Mouse (Mus musculus): Measurements from ENCODE around the gene Gm9903.

The Gm9903 gene

GRCm38 (mm10) chr5:33638826-33639225 lies 9.1 kb downstream of the Gm9903 start:
- no peak for DNase-seq (ENCODE audit: low read depth in 1 of 2, low spot score in 2 of 2)

- DNase-seq (ENCODE audit: low read depth in 1 of 2, low spot score in 2 of 2): peak in 1 of 2 experiments; percentile 23
These were observed 10.9 kb downstream of the Gm9903 start for GRCm38 (mm10) chr5:33640652-33641051.

DNA sequence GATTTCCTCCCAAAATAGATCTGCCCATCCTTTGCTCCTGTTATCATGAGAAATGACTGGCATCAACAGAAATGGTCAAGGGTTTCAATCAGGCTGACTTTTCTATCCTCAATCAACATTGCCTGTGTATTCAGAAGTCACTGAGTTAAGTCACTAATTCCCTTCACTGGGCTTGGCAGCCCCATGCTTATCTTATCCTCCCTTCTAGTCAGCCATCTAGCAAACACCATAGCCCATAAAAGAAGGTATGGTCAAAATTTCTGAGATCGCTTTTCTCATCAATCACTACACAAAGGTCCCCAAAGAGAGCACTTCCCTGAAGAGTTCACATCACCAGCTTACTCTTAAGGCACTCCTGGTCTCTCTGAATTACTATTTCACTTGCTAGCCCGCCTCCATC lies 21.3 kb downstream of the Gm9903 start:
- DNase-seq (ENCODE audit: low read depth in 1 of 2, low spot score in 2 of 2): no peak

GRCm38 (mm10) chr5:33651541-33651920 lies 21.8 kb downstream of the Gm9903 start:
- no peak for DNase-seq (ENCODE audit: low read depth in 1 of 2, low spot score in 2 of 2)

DNA sequence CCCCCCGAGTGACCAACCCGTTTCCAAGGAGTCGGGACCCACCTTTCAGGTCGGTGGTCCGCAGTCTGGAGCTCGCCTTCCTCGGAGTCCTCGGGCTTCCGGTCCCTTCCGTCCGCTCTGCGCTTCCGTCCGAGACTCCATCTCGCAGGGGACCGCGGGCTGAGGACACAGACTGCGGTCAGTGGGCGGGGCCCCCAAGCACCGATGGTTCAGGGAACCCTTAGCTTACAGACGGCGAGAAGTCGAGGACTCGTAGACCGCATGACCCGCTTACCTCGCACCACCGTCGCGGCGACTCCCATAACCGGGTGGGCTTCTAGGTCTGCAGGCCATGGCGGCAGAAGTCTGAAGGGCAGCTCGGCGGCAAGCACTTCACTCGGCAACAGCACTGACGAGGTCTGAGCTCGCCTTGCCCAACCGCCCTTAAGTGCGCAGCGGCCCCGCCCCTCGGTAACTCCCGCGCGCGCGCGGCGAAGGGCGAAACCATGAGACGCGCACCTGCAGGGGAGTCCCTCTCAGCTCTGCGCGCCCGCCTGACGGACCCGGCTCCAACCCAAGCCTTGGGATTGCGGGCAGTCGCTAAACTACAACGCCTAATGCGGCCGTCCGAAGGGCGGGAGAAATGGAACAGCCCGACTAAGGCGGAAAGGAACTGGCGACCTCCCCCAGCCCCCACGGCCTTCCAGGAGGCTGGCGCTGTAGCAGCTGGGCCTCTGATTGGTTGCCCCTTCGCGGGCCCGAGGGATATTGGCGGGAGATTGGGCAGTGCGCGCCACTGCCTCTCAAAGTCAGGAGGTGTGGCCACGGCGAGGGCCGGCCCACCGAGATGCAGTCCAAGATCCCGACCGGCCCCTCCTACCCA lies 22.4 kb downstream of the Gm9903 start, which contains the start of gene Slbp:
TSS of gene Slbp (minus strand) at position 654 of the 862 bp plus-strand sequence.
- peak; percentile 89 to 94 for DNase-seq (ENCODE audit: low read depth in 1 of 2, low spot score in 2 of 2)

DNA sequence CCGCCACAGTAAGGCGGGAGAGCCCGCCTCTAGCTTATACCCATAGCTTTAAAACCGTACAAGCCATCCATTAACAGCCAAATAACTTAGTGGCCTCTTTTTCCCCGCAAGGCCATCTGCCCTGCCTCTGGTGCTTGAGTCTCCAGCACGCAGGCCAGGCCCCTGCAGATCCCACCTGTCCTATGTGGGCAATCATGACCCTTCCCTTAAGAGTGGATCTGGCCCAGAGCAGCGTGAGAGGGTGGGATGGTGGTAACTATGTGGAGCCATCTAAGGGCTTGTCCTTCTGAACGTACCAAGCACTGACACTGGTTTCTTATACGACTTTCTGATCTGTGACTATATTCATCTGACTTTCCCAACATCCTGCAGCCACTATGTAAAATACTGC lies 23.1 kb downstream of the Gm9903 start:
- DNase-seq (ENCODE audit: low read depth in 1 of 2, low spot score in 2 of 2): no peak

- DNase-seq (ENCODE audit: low read depth in 1 of 2, low spot score in 2 of 2): no peak
These were observed 24.7 kb downstream of the Gm9903 start for GRCm38 (mm10) chr5:33654424-33654823.

DNA sequence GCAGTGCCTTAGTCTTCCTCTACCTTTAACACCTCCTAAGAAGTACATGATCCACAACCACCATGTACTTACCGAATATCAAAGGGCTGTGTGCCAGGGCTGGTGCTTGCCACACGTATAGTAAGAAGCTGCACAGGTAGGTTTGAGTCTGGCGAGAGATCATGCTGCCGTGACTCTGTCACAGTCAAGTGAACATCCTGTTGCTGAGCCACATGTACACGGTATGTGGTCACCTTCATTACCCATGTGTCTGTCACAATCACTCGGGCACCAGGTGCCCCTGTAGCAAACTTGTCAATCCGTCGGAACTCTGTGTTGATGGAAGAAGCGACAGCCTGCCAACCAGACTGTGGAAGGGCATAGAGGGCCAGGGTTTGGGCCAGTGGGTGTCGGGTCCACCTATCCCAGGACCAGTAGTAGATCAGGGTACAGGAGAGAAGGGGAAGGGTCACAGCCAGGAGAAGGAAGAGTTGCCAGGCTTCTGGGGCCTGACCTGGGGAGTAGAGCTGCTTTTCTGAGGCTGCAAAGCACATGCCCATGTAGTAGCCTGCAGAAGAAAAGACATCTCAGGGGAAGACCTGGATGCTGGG lies 25.6 kb downstream of the Gm9903 start:
- no peak for DNase-seq (ENCODE audit: low read depth in 1 of 2, low spot score in 2 of 2)

DNA sequence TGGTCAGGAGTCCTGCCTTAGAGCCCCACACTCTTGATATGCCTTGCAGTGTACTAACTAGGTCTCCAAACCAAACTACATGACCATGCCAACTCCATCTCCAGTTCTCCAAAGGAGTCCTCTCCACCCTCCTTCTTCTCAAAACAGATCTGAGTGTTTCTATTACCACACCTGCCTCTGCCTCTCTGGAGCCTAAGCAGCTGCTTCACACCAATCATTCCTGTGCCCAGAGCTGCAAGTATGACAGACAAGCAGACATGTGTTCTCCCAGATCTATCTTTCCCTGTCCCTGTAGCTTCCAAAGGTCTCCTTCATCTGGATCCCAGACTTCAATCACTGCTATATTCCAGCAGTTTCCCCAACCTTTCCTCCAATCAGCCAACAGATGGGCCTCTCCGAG lies 27.0 kb downstream of the Gm9903 start:
- no peak for DNase-seq (ENCODE audit: low read depth in 1 of 2, low spot score in 2 of 2)

GRCm38 (mm10) chr5:33657251-33657786 lies 27.6 kb downstream of the Gm9903 start:
- no peak for DNase-seq (ENCODE audit: low read depth in 1 of 2, low spot score in 2 of 2)

GRCm38 (mm10) chr5:33657787-33658663 lies 28.3 kb downstream of the Gm9903 start, which contains the start of the genes Tacc3 and Tmem129:
TSS of gene Tacc3 (plus strand) at chr5:33658128.
TSS of gene Tmem129 (minus strand) at chr5:33658416.
- peak; percentile 96 to 98 for DNase-seq (ENCODE audit: low read depth in 1 of 2, low spot score in 2 of 2)

GRCm38 (mm10) chr5:33658664-33659050 lies 28.9 kb downstream of the Gm9903 start:
- DNase-seq (ENCODE audit: low read depth in 1 of 2, low spot score in 2 of 2): no peak

DNA sequence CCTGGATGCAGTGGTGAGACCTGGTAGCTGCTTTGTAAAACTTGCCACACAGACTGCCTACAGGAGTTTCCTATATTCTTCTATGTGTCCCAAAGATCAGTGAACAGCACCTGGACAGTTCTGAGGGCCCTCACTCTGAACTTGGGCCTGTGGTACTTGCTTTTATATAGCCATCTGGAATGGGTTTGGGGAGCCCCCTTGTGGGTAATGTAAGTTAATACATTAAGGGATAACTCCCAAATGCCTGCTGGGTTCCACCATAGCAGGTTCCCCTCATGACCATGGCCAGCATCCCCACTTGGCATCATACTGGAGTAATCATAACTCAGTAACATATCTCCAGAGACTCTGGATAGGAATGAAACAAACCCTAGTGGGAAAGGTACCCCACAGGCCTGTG lies 38.5 kb downstream of the Gm9903 start:
- DNase-seq (ENCODE audit: low read depth in 1 of 2, low spot score in 2 of 2): no peak

DNA sequence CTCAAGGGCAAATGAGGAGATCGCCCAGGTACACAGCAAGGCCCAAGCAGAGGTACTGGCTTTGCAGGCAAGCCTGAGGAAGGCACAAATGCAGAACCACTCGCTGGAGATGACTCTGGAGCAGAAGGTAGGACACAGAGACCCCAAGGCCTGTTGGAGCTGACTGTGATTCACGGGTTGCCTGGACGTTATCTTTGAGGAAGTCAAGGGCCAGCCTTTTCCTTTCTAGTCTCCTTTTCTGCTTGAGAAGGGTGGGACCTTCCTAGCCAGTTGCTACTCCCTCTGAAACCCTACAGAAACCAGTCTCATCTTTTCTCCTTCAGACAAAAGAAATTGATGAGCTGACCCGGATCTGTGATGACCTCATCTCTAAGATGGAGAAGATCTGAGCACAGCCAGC lies 41.9 kb downstream of the Gm9903 start:
- no peak for DNase-seq (ENCODE audit: low read depth in 1 of 2, low spot score in 2 of 2)

GRCm38 (mm10) chr5:33674439-33674838 lies 44.7 kb downstream of the Gm9903 start:
- no peak for DNase-seq (ENCODE audit: low read depth in 1 of 2, low spot score in 2 of 2)

- no peak for DNase-seq (ENCODE audit: low read depth in 1 of 2, low spot score in 2 of 2)
These were observed 46.2 kb downstream of the Gm9903 start for GRCm38 (mm10) chr5:33675964-33676363.

DNA sequence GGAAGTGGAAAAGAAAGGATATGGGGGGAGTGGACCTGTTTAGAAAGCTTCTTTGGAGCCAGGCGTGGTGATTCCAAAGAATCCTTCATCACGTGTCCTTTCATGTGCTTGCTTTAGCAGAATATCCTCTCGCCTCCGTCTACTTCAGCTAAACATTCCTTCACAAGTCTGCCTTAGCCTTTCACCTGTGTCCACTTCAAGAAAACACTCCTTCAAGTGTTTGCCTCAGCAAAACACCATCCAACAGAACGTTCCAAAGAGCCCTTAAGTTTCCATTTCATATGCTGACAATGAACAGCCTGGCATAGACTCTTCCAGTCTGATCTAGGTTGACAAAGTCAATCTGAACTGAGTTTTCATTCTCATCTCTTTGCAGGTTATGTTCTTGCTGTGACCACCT lies 48.5 kb downstream of the Gm9903 start:
- no peak for DNase-seq (ENCODE audit: low read depth in 1 of 2, low spot score in 2 of 2)

- no peak for DNase-seq (ENCODE audit: low read depth in 1 of 2, low spot score in 2 of 2)
These were observed 51.3 kb downstream of the Gm9903 start for GRCm38 (mm10) chr5:33681044-33681443.

Measured in monocyte, adult 2 months (primary cell).